Mouse (Mus musculus) fat pad, adult 2 months (tissue): ENCODE data around the gene Nav2.

ENCODE experiments used
- DNase-seq: peaks from one replicate; pipeline ENCODE4 v3.0.0-alpha.2; 2011; ENCODE audit warnings: low read depth, low spot score; ENCODE audit errors: extremely low read depth

Gene Nav2

DNA sequence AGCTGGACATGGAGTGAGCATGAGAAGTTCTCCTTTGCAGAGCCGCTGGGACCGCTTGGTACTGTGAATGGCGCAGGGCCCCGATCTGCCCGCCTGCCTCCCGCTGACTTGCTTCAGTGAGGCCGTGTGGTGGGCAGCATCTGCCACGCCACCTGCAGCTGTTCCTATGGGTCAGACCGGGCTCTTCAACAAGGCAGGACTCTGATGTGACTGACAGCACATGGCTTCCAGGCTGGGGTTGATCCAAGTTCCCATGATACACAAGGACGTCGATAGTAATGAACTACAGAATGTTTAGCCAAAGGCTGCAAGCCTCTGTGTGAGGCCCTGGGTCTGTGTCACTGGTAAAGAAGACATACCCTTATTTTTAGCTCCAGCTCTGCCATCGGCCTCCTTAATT lies 507.2 kb downstream of the Nav2 start:
- no peak for DNase-seq

GRCm38 (mm10) chr7:49418841-49419240 lies 510.3 kb downstream of the Nav2 start:
- DNase-seq, result no peak

- DNase-seq, result no peak
Observed at GRCm38 (mm10) chr7:49420139-49420802, 511.8 kb downstream of the Nav2 start.

DNA sequence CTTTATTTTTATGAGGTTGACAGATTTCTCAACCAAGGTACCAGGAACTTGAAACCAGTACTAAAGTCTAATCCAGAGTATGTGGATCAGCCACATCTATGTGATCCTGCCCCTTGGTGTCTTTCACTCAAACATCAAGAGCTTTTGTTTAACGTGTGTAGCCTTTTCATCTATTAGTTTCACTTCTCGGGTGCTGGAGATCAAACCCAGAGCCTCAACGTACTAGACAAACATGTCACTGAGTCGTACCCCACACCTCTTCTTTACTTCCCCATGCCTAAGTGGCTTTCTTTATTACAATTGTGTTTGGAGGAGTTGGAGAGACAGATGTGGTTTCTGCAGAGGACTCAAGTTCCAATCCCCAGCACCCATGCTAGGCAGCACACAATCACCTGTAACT lies 512.7 kb downstream of the Nav2 start:
- DNase-seq, result no peak

DNA sequence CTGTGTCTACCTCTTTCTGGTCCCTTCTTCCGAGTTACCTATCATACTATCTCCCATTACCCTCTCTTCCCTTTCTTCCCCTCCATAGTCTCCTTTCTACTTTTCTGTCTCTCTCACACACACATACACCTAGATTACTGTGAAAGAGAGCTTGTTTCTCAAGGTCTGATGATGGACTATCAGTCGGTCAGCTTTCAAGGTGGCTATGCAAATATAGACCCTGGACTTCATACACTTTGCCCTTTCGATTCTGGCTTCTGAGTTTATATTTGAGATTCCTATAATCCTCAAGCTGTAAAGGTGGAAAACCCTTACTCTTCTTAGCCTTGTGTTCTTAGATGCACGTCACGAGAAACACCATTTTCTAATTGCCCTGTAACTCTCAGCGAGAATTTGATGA lies 515.4 kb downstream of the Nav2 start:
- no peak for DNase-seq

DNA sequence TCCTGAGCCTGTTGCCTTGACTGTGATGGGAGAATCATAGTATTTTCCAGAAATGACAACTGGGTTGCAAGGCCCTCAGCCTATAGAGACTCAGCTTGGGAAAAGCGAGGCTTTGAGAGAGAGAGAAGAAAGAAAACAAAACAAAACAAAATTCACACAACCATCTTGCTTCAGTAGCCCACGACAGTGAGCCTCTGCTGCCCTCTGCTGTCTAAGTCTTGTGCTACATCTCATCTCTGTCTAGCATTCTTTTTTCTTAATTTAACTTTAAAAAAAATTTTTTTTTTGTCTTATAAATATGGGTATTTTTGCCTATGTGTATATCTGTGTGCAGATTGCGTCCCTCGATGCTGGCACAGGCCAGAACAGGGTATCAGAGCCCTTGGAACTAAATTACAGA lies 517.5 kb downstream of the Nav2 start:
- DNase-seq, result no peak

- no peak for DNase-seq
Observed at GRCm38 (mm10) chr7:49427843-49428242, 519.3 kb downstream of the Nav2 start.

DNA sequence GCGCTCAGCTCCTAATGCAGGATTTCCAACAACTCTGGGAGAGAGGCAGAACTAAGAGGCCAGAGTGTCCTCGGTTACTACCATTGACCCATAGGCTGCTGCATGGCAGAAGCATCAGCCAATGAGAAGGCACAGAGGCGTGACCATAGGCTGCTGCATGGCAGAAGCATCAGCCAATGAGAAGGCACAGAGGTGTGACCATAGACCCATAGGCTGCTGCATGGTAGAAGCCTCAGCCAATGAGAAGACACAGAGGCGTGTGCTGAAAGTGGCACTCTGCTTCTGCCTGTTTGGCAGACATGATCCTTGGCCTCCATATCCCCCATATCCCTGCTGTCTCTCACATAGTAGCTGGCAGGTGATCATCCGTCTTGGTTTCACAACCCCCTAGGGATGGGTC lies 520.4 kb downstream of the Nav2 start:
- DNase-seq, result no peak

- no peak for DNase-seq
Observed at GRCm38 (mm10) chr7:49430808-49431207, 522.3 kb downstream of the Nav2 start.

DNA sequence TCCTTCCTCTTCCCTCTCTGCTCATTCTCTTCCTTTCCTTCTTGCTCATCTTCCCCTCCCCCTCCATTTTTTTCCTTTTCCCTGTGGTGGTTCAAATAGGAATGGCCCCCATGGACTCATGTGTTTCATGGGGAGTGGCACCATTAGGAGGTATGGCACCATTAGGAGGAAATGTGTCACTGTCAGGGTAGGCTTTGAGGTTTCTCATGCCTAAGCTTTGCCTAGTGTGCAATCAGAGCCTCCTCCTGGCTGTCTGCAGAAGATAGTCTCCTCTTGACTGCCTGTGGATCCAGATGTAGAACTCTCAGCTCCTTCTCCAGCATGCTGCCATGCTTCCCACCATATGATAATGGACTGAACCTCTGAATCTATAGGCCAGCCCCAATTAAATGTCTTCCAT lies 525.4 kb downstream of the Nav2 start:
- no peak for DNase-seq

DNA sequence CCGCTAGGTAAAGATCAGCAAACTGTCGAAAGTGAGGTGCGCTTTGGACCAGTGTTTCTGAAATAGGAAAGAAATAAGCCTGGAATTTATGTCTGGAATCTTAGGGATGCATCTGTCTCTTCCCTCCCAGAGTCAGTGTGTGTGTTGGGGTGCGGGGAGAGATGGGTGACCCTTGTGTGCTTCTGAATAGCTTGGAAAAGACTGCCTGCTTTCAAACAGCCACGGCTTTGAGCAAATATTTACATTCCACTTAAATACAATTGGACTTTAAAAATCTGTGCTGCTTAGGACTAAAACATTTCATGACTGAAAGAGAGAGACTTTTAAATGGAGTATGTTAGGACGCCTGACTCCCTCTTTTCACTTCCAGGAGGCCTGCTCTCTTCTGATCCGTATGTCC lies 528.0 kb downstream of the Nav2 start:
- no peak for DNase-seq

GRCm38 (mm10) chr7:49437901-49438300 lies 529.4 kb downstream of the Nav2 start:
- no peak for DNase-seq

- DNase-seq, result no peak
Observed at GRCm38 (mm10) chr7:49439136-49439535, 530.6 kb downstream of the Nav2 start.

GRCm38 (mm10) chr7:49440333-49440969 lies 531.9 kb downstream of the Nav2 start:
- no peak for DNase-seq

DNA sequence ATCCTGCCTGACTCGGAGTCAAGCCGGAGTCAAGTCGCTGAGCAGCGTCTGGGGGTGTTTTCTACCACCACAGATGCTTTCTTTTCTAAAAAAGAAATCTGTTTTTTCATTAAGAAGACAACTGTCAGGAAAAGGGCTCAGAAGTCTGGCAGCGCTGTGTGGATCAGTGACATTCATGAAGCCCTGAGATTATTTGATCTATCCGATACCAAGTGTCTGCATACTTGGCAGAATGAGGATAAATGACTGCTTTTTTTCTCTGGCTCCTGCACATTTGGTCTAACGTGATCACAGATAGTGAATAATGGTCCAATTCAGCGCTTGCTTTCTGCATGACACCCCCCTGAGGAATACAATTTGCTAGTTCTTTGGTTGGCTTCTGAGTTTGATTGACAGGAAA lies 533.7 kb downstream of the Nav2 start:
- DNase-seq, result no peak

DNA sequence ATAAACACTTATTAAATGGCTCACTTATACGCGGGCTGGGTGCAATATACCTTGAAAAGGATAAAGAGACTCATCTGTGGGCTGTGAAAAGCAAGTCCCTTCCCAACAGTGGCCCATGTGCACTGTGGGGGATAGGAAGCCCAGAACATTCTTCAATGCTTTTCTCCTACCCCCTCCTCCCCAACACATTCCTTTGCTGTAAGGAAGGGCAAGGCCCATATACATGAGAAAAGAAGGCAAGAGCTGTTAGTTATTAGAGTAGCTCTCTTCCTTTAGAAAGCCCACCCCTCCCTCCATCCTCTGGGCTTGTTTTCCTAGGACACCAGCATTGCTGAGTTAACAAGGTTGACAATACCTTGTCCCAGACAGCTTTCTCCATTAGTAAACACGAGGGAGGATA lies 540.1 kb downstream of the Nav2 start:
- no peak for DNase-seq

GRCm38 (mm10) chr7:49450261-49451141 lies 542.0 kb downstream of the Nav2 start:
- DNase-seq, result no peak

GRCm38 (mm10) chr7:49451240-49451639 lies 542.7 kb downstream of the Nav2 start:
- DNase-seq, result no peak

DNA sequence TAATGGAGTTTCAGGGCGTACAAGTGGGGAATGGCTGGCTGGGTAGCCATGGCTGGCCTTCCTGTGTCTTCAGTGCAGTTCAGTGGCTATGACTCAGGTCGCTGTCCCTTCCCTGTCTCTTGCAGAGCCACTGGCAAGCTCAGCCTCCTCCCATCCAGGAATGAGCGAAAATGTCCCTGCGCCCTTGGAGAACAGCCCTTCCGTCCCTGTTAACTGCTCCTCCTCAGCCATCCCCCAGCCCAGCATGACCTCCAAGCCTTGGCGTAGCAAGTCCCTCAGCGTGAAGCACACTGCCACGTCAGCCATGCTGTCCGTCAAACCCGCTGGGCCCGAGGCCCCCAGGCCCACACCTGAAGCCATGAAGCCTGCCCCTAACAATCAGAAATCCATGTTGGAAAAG lies 543.8 kb downstream of the Nav2 start:
- no peak for DNase-seq

GRCm38 (mm10) chr7:49454601-49455000 lies 546.1 kb downstream of the Nav2 start:
- DNase-seq, result no peak

DNA sequence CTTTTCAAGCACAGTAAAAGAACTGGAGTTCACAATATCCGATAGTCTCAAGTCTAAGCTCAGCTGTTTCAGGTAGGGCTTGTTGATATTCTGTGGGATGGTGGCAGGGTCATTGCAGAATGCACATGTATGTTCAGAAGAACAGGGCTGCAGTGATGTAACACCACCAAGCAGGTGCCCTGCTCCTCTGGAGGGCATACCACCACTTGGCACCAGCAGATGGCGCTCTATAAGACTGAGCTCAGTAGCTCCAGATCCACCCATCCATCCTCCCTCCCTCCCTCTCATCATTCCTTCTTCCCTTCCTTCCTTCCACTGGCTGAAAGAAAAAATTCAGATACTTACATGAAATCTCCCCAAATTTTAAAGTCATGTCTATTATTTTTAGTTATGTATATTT lies 547.6 kb downstream of the Nav2 start:
- no peak for DNase-seq

DNA sequence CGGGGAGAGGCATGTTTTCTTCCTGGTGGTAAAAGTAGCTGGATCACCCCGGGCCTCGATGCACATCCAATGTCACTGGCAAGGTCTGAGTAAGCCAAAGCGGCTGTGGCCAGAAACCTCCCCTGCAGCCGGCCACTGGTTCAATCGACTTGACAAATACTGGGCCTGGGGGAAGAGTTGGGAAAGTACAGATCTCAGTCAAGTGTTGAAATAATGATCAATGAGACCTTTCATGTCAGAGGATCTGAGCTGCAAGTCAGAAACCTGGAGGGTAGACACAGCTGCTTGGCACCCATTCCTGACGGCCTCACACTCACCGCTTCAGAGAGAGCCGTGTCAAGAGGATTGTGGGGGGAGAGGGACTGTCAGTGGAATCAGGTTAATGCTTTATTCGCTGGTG lies 548.9 kb downstream of the Nav2 start:
- DNase-seq, result peak; percentile 96
